Mouse (Mus musculus) left cerebral cortex, postnatal 4 days (tissue): ENCODE results near the gene Dusp15. TPM values are rescaled to one million over a fixed set of nuclear protein-coding genes. Genes with fewer than 3 reads are reported as not detected.

Experiments
- DNase-seq: peaks from one replicate; pipeline ENCODE4 v3.0.0-alpha.2; 2022
- intact Hi-C: fragments of 180-260 bp; cut with DNase I; formaldehyde crosslinking; loops from one replicate; pipeline ENCODE4 v1.15.1; 2025
- total RNA-seq, 2 experiments: library from RNA; stranded (reverse); gene quantifications; 2 replicates each; pipeline ENCODE4 v1.2.3; 2021

Dusp15 gene
- total RNA-seq, 2 experiments from 2014 or later, result 18.3 to 22.2 TPM

- no peak for DNase-seq
These were observed 19.9 kb downstream of the Dusp15 start for GRCm38 (mm10) chr2:152931456-152932160.

GRCm38 (mm10) chr2:152930276-152930675, 21.2 kb downstream of the Dusp15 start:
- DNase-seq, result no peak
- intact Hi-C loops, result no loop called here

More at GRCm38 (mm10) chr2:152931456-152932160, 19.9 kb downstream of the Dusp15 start:
- intact Hi-C loops, result no loop called here

GRCm38 (mm10) chr2:152928988-152929370, 22.5 kb downstream of the Dusp15 start:
- no peak for DNase-seq
- intact Hi-C loops, result no loop called here

- intact Hi-C loops, result no loop called here
- no peak for DNase-seq
These were observed 23.1 kb downstream of the Dusp15 start for GRCm38 (mm10) chr2:152928219-152928987.

GRCm38 (mm10) chr2:152927371-152927770, 24.1 kb downstream of the Dusp15 start:
- intact Hi-C loops, result no loop called here
- no peak for DNase-seq

- DNase-seq, result no peak
- intact Hi-C loops, result no loop called here
These were observed 24.6 kb downstream of the Dusp15 start for GRCm38 (mm10) chr2:152926896-152927295.

- DNase-seq, result no peak
- intact Hi-C loops, result no loop called here
These were observed 26.2 kb downstream of the Dusp15 start for GRCm38 (mm10) chr2:152925189-152925872.

- intact Hi-C loops, result no loop called here
These were observed 27.0 kb downstream of the Dusp15 start for GRCm38 (mm10) chr2:152924543-152924942.

GRCm38 (mm10) chr2:152924128-152924527, 27.4 kb downstream of the Dusp15 start:
- intact Hi-C loops, result no loop called here
- DNase-seq, result no peak

More at GRCm38 (mm10) chr2:152924543-152924942, 27.0 kb downstream of the Dusp15 start:
- DNase-seq, result no peak

GRCm38 (mm10) chr2:152923621-152924020, 27.9 kb downstream of the Dusp15 start:
- peak; percentile 70 for DNase-seq
- intact Hi-C loops, result no loop called here

GRCm38 (mm10) chr2:152922376-152922775, 29.1 kb downstream of the Dusp15 start:
- DNase-seq, result peak; percentile 75
- intact Hi-C loops, result no loop called here

GRCm38 (mm10) chr2:152917671-152918070, 33.8 kb downstream of the Dusp15 start:
- intact Hi-C loops, result loop anchor here (5.0 kb wide), 1 partner anchor 225 kb away; no protein-coding TSS in a partner anchor
- DNase-seq, result no peak

GRCm38 (mm10) chr2:152916111-152916510, 35.4 kb downstream of the Dusp15 start:
- intact Hi-C loops, result loop anchor here (5.0 kb wide), 1 partner anchor 226 kb away; no protein-coding TSS in a partner anchor

GRCm38 (mm10) chr2:152915453-152915852, 36.0 kb downstream of the Dusp15 start:
- intact Hi-C loops, result loop anchor here (5.0 kb wide), 1 partner anchor 227 kb away; no protein-coding TSS in a partner anchor

More at GRCm38 (mm10) chr2:152916111-152916510, 35.4 kb downstream of the Dusp15 start:
- DNase-seq, result no peak

GRCm38 (mm10) chr2:152914310-152915120, 37.0 kb downstream of the Dusp15 start:
- peak; percentile 91 for DNase-seq
- intact Hi-C loops, result loop anchor here (5.0 kb wide), 1 partner anchor 228 kb away; no protein-coding TSS in a partner anchor

More at GRCm38 (mm10) chr2:152915453-152915852, 36.0 kb downstream of the Dusp15 start:
- no peak for DNase-seq

- intact Hi-C loops, result no loop called here
- DNase-seq, result no peak
These were observed 38.0 kb downstream of the Dusp15 start for GRCm38 (mm10) chr2:152913471-152913870.

GRCm38 (mm10) chr2:152911432-152911831, 40.1 kb downstream of the Dusp15 start:
- intact Hi-C loops, result no loop called here
- no peak for DNase-seq

- peak; percentile 71 for DNase-seq
- intact Hi-C loops, result no loop called here
These were observed 40.5 kb downstream of the Dusp15 start, which contains the start of gene Mylk2 for GRCm38 (mm10) chr2:152911031-152911430. TSS of gene Mylk2 (plus strand) at chr2:152911352.

- DNase-seq, result no peak
- intact Hi-C loops, result no loop called here
These were observed 41.6 kb downstream of the Dusp15 start for GRCm38 (mm10) chr2:152909848-152910247.
